Mouse (Mus musculus) intestine, embryonic 14.5 days (tissue): ENCODE measurements at regions not wholly inside any gene's neighbourhood (a gene's known extent, or its start where the extent isn't known, plus 50 kb on each side); places are given as distances from the start of the nearest gene placed in this dataset.
A peak's percentile ranks its signal among the peaks of the same experiment; 100 is the strongest.

Source experiments
- ATAC-seq: fragments of 200-750 bp; cut with Nextera tagmentation; replicated peaks from 2 replicates; pipeline ENCODE4 v1.8.0; 2017; ENCODE audit warnings: low read depth, moderate number of reproducible peaks, moderate TSS enrichment, moderate library complexity; ENCODE audit not compliant: low FRiP score, low TSS enrichment
- DNase-seq: peaks from one replicate; pipeline ENCODE4 v3.0.0-alpha.2; 2018; ENCODE audit warnings: low spot score
- H3K27ac ChIP-seq: fragments of 300-500 bp; sonication (generic); 2 replicates; pipeline ENCODE4 v1.5.1; 2014; ENCODE audit warnings: low read depth, mild to moderate bottlenecking, control low read depth
- H3K27me3 ChIP-seq: fragments of 300-500 bp; sonication (generic); replicated peaks from 2 replicates; pipeline ENCODE4 v1.6.1; 2014; ENCODE audit warnings: low read length, control low read depth; ENCODE audit not compliant: control insufficient read depth, insufficient read depth
- H3K36me3 ChIP-seq: fragments of 300-500 bp; sonication (generic); 2 replicates; pipeline ENCODE4 v1.6.1; 2014; ENCODE audit warnings: low read length, control low read depth; ENCODE audit not compliant: control insufficient read depth, insufficient read depth
- H3K4me1 ChIP-seq: fragments of 300-500 bp; sonication (generic); replicated peaks from 2 replicates; pipeline ENCODE4 v1.6.1; 2014; ENCODE audit warnings: low read length, control low read depth, mixed read lengths; ENCODE audit not compliant: control insufficient read depth, insufficient read depth
- H3K4me2 ChIP-seq: fragments of 300-500 bp; sonication (generic); 2 replicates; pipeline ENCODE4 v1.6.1; 2014; ENCODE audit warnings: low read length
- H3K4me3 ChIP-seq: fragments of 300-500 bp; sonication (generic); 2 replicates; pipeline ENCODE4 v1.5.1; 2014; ENCODE audit warnings: low read depth, low read length, control low read depth, mixed read lengths
- H3K9ac ChIP-seq: fragments of 300-500 bp; sonication (generic); 2 replicates; pipeline ENCODE4 v1.6.1; 2014; ENCODE audit warnings: mild to moderate bottlenecking, low read length
- H3K9me3 ChIP-seq: fragments of 300-500 bp; sonication (generic); 2 replicates; pipeline ENCODE4 v1.6.1; 2016; ENCODE audit warnings: low read length, control low read depth; ENCODE audit not compliant: control insufficient read depth
- WGBS: fragments of 180-500 bp; shearing (Covaris S2); extraction: QIAGEN DNeasy Blood & Tissue Kit; methylation state at CpG from one replicate; pipeline ENCODE4 v1.1.7; 2014; 5-methylcytosine and 5-hydroxymethylcytosine counted together

GRCm38 (mm10) chr12:12606911-12607310, 334.8 kb downstream of the Mycn start:
- Histone ChIP-seq H3K36me3 (no peaks in the 10 kb centered on the region), H3K9me3 (no peaks in the 10 kb centered on the region), H3K27me3 (no peaks in the 10 kb centered on the region), H3K27ac (no peak overlapping the region), H3K4me3 (no peak overlapping the region), H3K9ac (no peak overlapping the region), H3K4me1 (no peaks in the 10 kb centered on the region), H3K4me2 (no peak overlapping the region)
- DNase-seq, result no peak
- 88% methylated on average over 6 of the region's 6 CpGs for WGBS
- no peak for ATAC-seq

- Histone ChIP-seq H3K4me3 (no peak overlapping the region), H3K4me2 (no peak overlapping the region), H3K9me3 (no peaks in the 10 kb centered on the region), H3K36me3 (no peaks in the 10 kb centered on the region), H3K27ac (no peak overlapping the region), H3K9ac (no peak overlapping the region), H3K4me1 (no peaks in the 10 kb centered on the region), H3K27me3 (no peaks in the 10 kb centered on the region)
- ATAC-seq (no peak), DNase-seq (no peak)
- 94% methylated on average over 3 of the region's 3 CpGs for WGBS
These were observed 336.2 kb downstream of the Mycn start for GRCm38 (mm10) chr12:12605495-12605894.

GRCm38 (mm10) chr12:12601362-12601761, 339.4 kb downstream of the Fam49a start:
- Histone ChIP-seq H3K27ac (no peak overlapping the region), H3K4me3 (no peak overlapping the region), H3K36me3 (no peaks in the 10 kb centered on the region), H3K4me1 (no peaks in the 10 kb centered on the region), H3K4me2 (no peak overlapping the region), H3K9me3 (no peaks in the 10 kb centered on the region), H3K9ac (no peak overlapping the region), H3K27me3 (no peaks in the 10 kb centered on the region)
- whole genome bisulfite sequencing, result 26% methylated on average over 2 of the region's 2 CpGs
- DNase-seq (no peak), ATAC-seq (no peak)

- WGBS, result 85% methylated on average over 3 of the region's 3 CpGs
- no peak overlapping the region for H3K4me3 ChIP-seq
These were observed 333.5 kb downstream of the Fam49a start for GRCm38 (mm10) chr12:12595399-12595798.

GRCm38 (mm10) chr12:12594567-12594966, 332.6 kb downstream of the Fam49a start:
- H3K4me1 ChIP-seq, result no peaks in the 10 kb centered on the region
- no peak overlapping the region for H3K27ac ChIP-seq
- H3K4me3 ChIP-seq, result no peak overlapping the region
- H3K9ac ChIP-seq, result no peak overlapping the region
- WGBS, result 91% methylated on average over 3 of the region's 3 CpGs
- no peak for ATAC-seq
- H3K36me3 ChIP-seq, result no peaks in the 10 kb centered on the region
- no peaks in the 10 kb centered on the region for H3K27me3 ChIP-seq
- no peak overlapping the region for H3K4me2 ChIP-seq
- no peak for DNase-seq
- H3K9me3 ChIP-seq, result no peaks in the 10 kb centered on the region

More at GRCm38 (mm10) chr12:12595399-12595798, 333.5 kb downstream of the Fam49a start:
- Histone ChIP-seq H3K36me3 (no peaks in the 10 kb centered on the region), H3K27me3 (no peaks in the 10 kb centered on the region), H3K27ac (no peak overlapping the region), H3K9me3 (no peaks in the 10 kb centered on the region), H3K4me1 (no peaks in the 10 kb centered on the region), H3K9ac (no peak overlapping the region), H3K4me2 (no peak overlapping the region)
- ATAC-seq (no peak), DNase-seq (no peak)

GRCm38 (mm10) chr12:12593343-12593742, 331.4 kb downstream of the Fam49a start:
- no peak overlapping the region for H3K27ac ChIP-seq
- ATAC-seq, result no peak

GRCm38 (mm10) chr12:12590753-12591291, 328.9 kb downstream of the Fam49a start:
- 70% methylated on average over 8 of the region's 8 CpGs for WGBS
- no peak for DNase-seq

More at GRCm38 (mm10) chr12:12593343-12593742, 331.4 kb downstream of the Fam49a start:
- DNase-seq, result no peak
- no peak overlapping the region for H3K4me3 ChIP-seq
- no peaks in the 10 kb centered on the region for H3K36me3 ChIP-seq
- 88% methylated on average over 2 of the region's 2 CpGs for WGBS
- no peaks in the 10 kb centered on the region for H3K9me3 ChIP-seq
- no peaks in the 10 kb centered on the region for H3K4me1 ChIP-seq
- no peak overlapping the region for H3K4me2 ChIP-seq
- no peaks in the 10 kb centered on the region for H3K27me3 ChIP-seq
- no peak overlapping the region for H3K9ac ChIP-seq

GRCm38 (mm10) chr12:12588771-12589370, 326.9 kb downstream of the Fam49a start:
- no peaks in the 10 kb centered on the region for H3K9me3 ChIP-seq
- DNase-seq (no peak), ATAC-seq (no peak)
- H3K27me3 ChIP-seq, result no peaks in the 10 kb centered on the region
- H3K9ac ChIP-seq, result no peak overlapping the region
- H3K4me3 ChIP-seq, result no peak overlapping the region
- WGBS, result 63% methylated on average over 5 of the region's 5 CpGs
- H3K4me1 ChIP-seq, result no peaks in the 10 kb centered on the region
- no peak overlapping the region for H3K4me2 ChIP-seq
- no peak overlapping the region for H3K27ac ChIP-seq
- H3K36me3 ChIP-seq, result no peaks in the 10 kb centered on the region

More at GRCm38 (mm10) chr12:12590753-12591291, 328.9 kb downstream of the Fam49a start:
- H3K27me3 ChIP-seq, result no peaks in the 10 kb centered on the region
- no peak for ATAC-seq
- no peak overlapping the region for H3K27ac ChIP-seq
- no peak overlapping the region for H3K4me2 ChIP-seq
- no peaks in the 10 kb centered on the region for H3K36me3 ChIP-seq
- H3K9me3 ChIP-seq, result no peaks in the 10 kb centered on the region
- no peaks in the 10 kb centered on the region for H3K4me1 ChIP-seq
- no peak overlapping the region for H3K9ac ChIP-seq
- H3K4me3 ChIP-seq, result no peak overlapping the region

- H3K9me3 ChIP-seq, result no peaks in the 10 kb centered on the region
- H3K4me3 ChIP-seq, result no peak overlapping the region
- no peak overlapping the region for H3K27ac ChIP-seq
- H3K9ac ChIP-seq, result no peak overlapping the region
- H3K27me3 ChIP-seq, result no peaks in the 10 kb centered on the region
- no peak overlapping the region for H3K4me2 ChIP-seq
- 0 out of 2 replicates have a peak, but pooled peaks have one; percentile 43 for ATAC-seq
- H3K4me1 ChIP-seq, result peaks cover 8% of the 10 kb centered on the region; the same call in 1 of the 2 replicates
- no peaks in the 10 kb centered on the region for H3K36me3 ChIP-seq
- WGBS, result 52% methylated on average over 6 of the region's 6 CpGs
- DNase-seq, result no peak
These were observed 324.5 kb downstream of the Fam49a start for GRCm38 (mm10) chr12:12586436-12586835.
